Mouse (Mus musculus) adrenal gland, postnatal 4 days (tissue): ENCODE measurements around the gene Snapc1. TPM values are rescaled to one million over a fixed set of nuclear protein-coding genes. Genes with fewer than 3 reads are reported as not detected.

Experiments
- DNase-seq, 2 experiments: peaks; one replicate each; pipeline ENCODE4 v3.0.0; 2021 to 2022; ENCODE audit warnings: low spot score in 2 of 2, mixed read lengths in 2 of 2
- long read RNA-seq, 2 experiments: library from polyadenylated mRNA; stranded (forward); transcript quantifications; one replicate each; pipeline ENCODE4 v2.0.0; 2021
- total RNA-seq, 2 experiments: library from RNA; stranded (reverse); gene quantifications; 2 replicates each; pipeline ENCODE4 v1.2.3; 2021

Snapc1 gene
- 10 to 100 TPM; 17.0 to 18.8 TPM for total RNA-seq
- long read RNA-seq, experiment 1, full-length matches to known transcripts = 10 of 13 reads
- long read RNA-seq, experiment 1, partial matches to known transcripts = 1 of 13 reads
- long read RNA-seq, experiment 1, other reads (novel, unspliced or antisense) = 2 of 13 reads
- long read RNA-seq, experiment 2, full-length matches to known transcripts = 24 of 32 reads
- long read RNA-seq, experiment 2, partial matches to known transcripts = 2 of 32 reads
- long read RNA-seq, experiment 2, other reads (novel, unspliced or antisense) = 6 of 32 reads

DNA sequence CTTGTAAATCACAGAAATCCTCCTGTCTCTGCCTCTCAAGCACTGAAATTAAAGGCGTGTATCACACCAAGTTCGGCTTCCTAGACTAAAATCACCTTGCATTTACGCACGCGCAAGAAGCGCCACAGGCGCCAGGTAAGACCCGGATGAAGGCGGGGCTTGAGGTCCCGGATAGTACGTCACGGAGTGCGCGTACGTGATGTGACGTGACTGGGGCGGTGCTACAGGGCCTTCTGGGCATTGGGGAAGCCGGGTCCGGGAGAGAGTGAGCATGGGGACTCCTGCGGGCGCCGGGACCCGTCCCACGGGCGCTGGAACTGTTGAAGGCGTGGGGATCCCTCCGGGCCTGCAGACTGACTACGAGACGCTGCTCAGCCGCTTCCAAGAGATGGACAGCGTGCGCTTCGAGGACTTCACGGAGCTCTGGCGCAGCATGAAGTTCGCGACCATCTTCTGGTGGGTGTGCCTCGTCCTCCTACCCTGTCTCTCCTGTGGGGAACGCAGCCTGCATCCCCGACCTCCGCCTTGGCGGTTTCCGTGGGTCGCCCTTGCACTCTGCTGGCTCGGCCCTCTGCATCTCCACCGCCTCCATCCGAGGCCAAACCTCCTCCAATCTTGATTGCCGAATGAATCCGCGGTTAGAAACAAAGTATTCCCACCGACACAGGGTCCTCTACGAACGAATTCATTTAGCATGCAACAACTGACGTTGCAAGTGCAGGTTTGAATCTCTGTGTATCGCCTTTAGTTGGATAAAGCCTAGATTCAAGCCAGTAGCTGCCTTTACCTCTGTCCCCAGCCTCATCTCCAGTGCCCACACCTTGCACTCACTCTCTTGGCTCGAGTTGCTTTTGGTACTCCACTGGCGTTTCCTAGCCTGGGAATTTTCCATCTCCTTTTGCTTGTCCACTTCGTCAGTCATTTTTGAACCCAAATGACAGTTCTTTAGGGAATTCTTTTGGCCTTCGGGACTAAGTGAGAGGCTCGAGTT is at the start of gene Snapc1:
TSS of gene Snapc1 (plus strand) at position 191 of the 991 bp plus-strand sequence.
- peak; percentile 83 to 92 for DNase-seq

DNA sequence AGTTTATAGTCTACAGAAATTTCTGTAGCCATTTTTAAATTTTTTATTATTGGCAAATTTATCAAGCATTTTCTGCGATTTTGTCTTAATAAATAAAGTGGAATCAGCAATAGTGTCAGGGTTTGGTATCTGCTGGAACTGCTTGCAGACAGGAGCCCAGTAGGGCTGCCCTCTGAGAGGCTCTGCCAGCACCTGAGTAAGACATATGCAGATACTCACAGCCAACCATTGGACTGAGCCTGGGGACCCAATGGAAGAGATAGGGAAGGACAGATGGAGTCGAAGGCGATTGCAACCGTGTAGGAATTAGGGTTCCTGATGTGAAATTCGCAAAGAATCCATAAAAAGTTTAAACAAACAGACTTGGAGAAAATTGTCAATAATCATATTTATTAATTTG is 45.8 kb upstream of the Snapc1 start:
- no peak for DNase-seq

DNA sequence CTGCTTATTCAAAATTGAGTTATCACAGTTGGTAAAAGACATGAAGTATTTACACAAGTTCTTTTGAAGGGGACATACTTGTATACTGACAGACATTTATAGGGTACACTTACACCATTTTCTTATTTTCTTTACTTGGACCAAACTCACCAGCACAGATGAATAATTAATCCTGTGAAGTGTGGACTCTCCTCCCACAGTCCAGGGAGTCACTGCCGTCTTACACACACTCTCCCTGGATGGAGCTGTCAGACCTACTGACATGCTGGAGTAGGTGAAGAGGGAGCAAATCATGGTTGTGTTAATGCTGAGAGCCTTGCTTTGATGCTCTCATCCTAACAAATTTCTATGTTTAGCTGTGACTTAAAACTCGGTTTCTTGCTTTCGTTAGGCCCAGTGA is 34.0 kb upstream of the Snapc1 start:
- no peak for DNase-seq

- no peak for DNase-seq
These were observed 33.0 kb upstream of the Snapc1 start for GRCm38 (mm10) chr12:73931274-73931673.

DNA sequence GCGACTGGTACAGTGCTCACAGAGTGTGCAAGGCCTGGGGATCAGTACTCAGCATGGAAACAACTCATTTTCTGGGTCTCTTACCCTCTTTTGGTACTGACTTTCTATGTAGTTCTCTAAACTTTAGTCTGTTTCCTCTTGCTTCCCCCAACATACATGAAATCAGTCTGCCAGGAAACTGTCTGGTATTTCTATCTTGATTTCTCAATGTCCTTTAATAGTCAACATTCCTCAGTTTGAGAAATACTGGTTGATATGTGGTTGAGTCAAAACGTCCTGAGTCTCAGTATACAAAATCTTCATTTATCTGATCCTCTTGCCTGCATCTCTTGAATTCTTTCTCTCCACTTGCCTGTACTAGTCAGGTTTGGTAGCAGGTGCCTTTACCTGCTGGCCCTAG is 29.8 kb upstream of the Snapc1 start:
- no peak for DNase-seq

DNA sequence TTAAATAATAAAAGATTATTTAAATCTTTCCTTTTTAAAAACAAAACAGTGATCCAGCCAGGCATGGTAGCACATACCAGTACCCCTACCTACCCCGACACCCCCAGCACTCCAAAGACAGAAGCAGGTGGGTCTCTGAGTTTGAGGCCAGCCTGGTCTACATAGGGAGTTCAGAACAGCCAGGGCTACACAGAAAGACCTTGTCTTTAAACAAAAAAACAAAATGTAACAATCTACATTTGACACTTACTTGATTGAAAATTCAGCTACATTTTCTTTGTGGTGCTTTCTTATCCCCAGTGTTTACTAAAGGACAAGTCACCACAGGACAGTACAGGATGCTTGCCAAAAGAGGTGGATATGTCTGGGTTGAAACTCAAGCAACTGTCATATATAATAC is 26.9 kb upstream of the Snapc1 start, which contains the start of gene Gm49321:
TSS of gene Gm49321 (plus strand) at position 301 of the 400 bp plus-strand sequence.
- no peak for DNase-seq

DNA sequence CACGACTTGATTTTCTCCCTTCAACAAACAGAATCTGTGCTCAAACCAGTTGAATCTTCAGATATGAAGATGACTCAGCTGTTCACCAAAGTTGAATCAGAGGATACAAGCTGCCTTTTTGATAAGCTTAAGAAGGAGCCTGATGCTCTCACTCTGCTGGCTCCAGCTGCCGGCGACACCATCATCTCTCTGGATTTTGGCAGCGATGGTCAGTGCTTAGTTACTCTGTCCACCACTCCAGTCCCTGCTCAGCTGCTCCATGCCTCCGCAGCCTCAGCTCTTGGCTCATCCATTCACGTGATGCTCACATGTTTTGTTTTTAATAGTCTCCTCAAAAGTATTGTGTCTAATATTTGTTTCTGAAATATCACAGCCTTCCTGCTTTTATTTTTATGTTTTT is 24.7 kb upstream of the Snapc1 start:
- DNase-seq = no peak

DNA sequence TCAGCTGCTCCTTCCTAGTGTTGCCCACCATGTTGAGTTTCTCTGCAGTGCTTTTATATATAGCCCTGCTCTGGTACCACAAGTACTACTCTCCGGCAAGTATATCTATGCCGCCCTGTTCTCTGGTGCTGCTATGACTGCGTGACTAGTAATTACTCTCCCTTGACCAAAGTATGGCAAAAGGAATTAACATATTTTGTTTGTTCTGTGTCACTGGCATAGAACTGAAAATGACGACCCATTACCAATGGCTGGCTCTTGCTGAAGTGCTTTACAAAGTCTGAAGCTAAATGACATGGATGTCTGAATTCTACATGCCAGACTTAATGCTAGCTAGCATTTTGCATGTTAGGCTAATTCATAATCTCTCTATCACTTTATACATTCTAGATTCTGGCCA is 15.9 kb upstream of the Snapc1 start:
- no peak for DNase-seq

DNA sequence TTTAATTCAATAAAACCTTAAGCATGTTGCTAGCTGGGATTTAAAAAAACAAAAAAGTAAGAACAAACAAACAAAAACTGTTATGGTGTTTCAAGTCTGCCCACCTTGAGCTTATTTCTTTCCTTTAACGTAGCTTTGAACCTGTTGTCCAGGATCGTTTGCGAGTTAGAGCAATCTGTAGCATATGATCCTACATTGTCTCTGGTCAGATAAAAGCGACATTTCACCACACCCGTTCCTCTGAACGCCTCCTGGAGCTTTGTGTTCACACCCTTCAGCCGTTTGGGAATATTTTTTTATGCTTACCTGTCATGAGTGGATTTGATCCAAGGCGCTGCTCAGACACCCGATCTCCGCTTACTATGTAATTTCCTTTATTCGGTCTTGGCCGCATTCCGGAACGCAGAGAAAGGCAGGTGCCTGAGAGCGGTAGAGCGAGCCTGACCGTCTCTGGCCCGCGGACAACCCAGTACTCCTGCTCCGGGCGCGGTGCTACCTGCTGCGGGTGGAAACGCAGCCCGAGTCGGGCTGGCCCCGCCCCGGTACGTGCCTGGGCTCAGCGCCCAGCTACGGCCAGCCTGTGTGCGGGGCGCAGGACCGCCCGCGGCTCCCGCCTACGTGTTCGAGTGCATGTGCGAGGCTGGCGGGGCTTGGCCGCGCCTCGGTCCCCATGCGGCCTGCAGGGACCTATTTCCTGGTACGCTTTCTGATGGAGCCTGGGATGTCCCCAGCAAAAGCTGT is 14.8 kb upstream of the Snapc1 start:
- DNase-seq = no peak

DNA sequence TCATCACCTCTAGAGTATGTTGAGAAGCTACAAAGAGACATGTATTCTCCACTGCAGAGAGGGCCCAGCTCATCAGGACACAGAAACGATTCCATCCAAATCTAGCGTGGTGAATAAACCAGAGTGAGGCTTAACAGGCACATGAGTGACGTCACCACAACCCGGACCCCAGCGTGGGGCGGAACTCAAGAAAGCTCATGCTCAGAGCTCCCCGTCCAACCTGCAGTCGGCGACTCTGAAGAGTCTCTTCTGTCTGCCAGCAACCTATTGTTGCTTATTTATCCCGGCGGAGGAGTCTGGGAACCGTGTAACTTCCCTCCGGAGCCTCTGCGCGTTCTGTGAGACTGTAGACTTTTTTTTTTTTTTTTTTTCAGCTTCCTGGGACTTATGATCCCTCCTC is 11.4 kb upstream of the Snapc1 start:
- DNase-seq = no peak

DNA sequence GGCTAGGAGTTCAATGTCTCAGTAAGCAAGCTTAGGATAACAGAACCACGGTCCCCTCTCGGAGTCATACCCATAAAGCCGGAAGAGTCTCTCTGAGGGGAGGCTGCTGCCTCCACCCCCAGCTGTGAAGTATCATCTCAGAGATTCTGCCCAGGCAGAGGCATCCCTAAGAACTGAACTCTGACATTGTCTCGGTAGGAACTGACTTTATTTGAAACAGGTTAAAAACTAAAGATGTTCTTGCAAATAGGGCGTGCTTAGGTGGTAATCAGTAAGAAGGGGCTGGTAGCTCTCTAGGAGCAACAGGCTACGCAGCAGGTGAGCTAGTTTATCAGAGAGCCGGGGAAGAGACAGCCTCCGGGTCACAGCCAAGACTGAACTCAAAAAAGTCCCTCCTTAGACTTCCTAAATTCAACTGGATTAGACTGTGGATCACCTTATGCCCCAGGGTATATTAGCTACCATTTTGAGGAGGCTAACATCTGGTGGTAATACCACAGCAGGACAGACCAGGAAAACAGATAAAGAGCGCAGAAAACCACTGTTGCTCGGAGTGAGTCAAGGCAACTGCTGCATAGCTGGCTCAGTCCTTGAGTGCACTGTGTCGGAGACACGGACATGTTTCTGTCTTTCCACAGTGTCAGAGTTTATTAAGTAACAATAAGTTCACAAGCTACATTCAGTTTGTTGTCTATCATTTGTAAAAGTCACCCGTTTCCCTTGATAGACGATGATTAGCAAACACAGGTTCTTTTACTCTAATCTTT is 10.7 kb upstream of the Snapc1 start:
- DNase-seq = no peak

DNA sequence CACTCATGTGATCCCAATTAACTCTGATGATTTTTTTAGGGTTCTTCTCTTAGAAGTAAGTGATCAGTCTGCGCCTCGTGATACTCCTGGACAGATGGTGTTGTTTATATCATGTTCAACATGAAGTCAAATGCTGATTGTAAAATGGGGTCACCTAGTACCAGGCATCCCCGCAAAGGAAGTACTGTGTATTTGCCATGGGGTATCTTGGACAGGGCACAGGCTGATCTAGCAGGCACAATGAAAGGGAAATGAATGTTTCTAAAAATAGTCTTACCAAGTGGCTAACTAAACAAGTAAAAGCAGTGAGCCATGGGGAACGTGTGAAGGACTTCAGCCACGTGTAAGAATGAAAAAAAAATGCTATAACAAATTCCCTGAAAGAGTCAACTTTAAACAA is 9.5 kb upstream of the Snapc1 start:
- DNase-seq = no peak

GRCm38 (mm10) chr12:73957676-73958075 is 6.6 kb upstream of the Snapc1 start:
- no peak for DNase-seq

DNA sequence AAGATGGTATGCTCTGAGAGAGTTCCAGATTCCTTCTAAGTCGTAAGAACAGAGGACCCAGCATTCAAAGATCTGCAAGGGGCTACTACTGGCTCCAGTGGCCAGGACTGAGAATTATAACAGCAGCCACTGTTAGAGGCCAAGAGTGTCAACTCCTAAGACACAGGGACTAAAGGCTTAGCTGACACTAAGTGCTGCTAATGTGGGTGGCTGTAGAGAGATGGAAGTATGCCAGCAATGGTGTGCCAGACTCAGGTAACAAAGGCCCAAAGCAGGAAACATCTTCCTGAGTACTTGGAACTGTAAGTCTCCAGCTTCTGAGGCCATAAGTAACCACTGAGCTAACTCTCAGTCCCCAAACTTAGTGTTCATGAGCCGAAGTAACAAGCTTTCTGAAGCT is 5.5 kb upstream of the Snapc1 start:
- no peak for DNase-seq

GRCm38 (mm10) chr12:73969142-73969541 is 4.9 kb downstream of the Snapc1 start:
- DNase-seq = no peak

DNA sequence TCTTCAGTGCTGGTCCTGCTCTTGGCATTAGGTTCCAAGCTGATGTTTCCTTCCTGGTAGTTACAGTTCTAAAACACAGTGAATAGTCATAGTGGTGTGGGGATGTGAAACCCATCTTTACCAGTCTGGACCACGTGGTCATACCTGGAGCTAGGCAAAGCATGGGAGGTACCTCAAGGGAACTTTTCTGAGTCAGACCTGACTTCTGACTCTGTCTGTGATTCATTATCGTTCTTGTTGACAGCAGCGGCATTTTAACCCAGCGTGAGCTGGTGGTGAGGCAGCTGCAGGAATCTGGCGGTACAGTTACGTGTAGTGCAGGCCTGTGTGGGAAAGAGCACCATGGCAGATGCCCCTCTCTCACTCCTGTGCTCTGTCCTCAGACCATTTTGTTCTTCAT is 10.3 kb downstream of the Snapc1 start:
- DNase-seq = no peak

GRCm38 (mm10) chr12:73978144-73978543 is 13.9 kb downstream of the Snapc1 start:
- DNase-seq = no peak

DNA sequence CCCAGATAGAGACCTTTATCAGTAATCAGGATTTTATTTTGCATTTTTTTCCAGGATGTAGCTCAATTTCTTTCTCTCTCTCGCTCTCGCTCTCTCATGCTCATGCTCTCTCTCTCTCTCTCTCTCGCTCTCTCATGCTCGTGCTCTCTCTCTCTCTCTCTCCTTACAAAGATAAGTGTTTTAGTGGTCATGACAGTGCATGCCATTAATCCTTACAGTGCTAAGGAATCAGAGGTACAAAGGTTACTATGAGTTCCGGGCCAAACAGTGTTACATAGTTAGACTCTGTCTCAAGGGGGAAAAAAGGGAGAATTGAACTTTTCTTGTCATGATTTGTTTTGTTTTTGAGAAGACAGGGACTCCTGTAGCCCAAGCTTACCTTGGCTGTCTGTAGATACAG is 15.4 kb downstream of the Snapc1 start:
- no peak for DNase-seq

DNA sequence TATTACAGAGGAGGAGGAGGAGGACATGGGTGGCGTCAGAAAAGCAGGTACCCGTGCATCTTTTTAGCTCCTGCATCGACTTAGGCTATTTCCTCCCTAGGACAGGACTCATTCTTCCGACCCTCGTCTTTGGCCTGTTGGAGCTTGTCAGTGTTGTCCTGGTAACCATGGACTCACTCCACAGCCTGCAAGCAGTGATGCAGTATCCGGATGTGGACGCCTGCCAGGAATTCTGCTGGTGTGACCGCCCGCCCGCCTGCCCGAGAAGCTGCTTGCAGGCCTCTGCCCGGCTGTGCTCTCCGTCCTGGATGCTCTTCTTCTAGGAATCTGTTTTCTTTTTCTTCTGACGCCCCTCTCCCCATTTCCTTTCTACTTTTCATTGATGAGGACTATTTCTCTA is 18.3 kb downstream of the Snapc1 start:
- no peak for DNase-seq

DNA sequence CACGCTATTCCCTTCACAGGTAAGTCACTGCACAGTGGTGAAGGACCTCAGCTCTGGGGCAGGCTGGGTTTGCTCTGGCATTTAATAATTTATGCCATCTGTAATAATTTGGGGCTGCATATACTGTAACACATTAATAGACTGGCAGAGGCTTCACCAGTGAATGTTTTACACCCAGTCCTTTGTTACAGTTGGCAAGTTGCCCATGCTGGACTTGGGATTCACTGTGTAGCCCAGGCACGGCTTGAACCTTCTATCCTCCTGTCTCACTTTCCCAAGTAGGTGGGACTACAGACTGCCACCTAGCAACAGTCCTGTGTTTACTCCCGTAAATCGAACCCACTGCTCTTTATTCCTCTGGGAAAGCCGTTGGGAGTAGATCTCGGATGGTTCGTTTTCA is 22.0 kb downstream of the Snapc1 start:
- no peak for DNase-seq
